Mouse (Mus musculus): Measurements from ENCODE around the gene Ifitm10. TPM values are rescaled to one million over a fixed set of nuclear protein-coding genes. Genes with fewer than 3 reads are reported as not detected.

Gene Ifitm10
- total and polyA plus RNA-seq, 2 experiments from 2014 or later, result 3.9 to 4.0 TPM

- H3K4me2 ChIP-seq (ENCODE audit: low read depth, low read length), result no peak overlapping the region
- DNase-seq (ENCODE audit: low spot score) (no peak), ATAC-seq (ENCODE audit: insufficient read depth, low read depth) (no peak)
- no peak overlapping the region for H3K27ac ChIP-seq (ENCODE audit: low read depth)
- H3K4me3 ChIP-seq (ENCODE audit: low read depth, low read length), result no peak overlapping the region
- TF ChIP-seq CTCF (IDR thresholded peaks at IDR 0.05; ENCODE audit: low read depth) (no peak), EP300 (IDR thresholded peaks at IDR 0.05; ENCODE audit: low read depth) (no peak)
- no peaks in the 10 kb centered on the region for H3K36me3 ChIP-seq (replicated peaks; ENCODE audit: control insufficient read depth, insufficient read depth, low read length)
- H3K9me3 ChIP-seq (replicated peaks; ENCODE audit: control insufficient read depth, low read length), result no peaks in the 10 kb centered on the region
- H3K9ac ChIP-seq (replicated peaks; ENCODE audit: low read depth, low read length), result no peak overlapping the region
- no peaks in the 10 kb centered on the region for H3K4me1 ChIP-seq (ENCODE audit: control insufficient read depth, insufficient read depth)
- H3K27me3 ChIP-seq (ENCODE audit: control insufficient read depth, insufficient read depth, low read length), result no peaks in the 10 kb centered on the region
- 79% methylated on average over 4 of the region's 4 CpGs for WGBS
These were observed 21.9 kb upstream of the Ifitm10 start for GRCm38 (mm10) chr7:142395472-142395871.

- Histone ChIP-seq H3K36me3 (replicated peaks; ENCODE audit: control insufficient read depth, insufficient read depth, low read length) (no peaks in the 10 kb centered on the region), H3K4me1 (ENCODE audit: control insufficient read depth, insufficient read depth) (no peaks in the 10 kb centered on the region), H3K4me3 (ENCODE audit: low read depth, low read length) (no peak overlapping the region), H3K9ac (replicated peaks; ENCODE audit: low read depth, low read length) (no peak overlapping the region), H3K4me2 (ENCODE audit: low read depth, low read length) (no peak overlapping the region), H3K27me3 (ENCODE audit: control insufficient read depth, insufficient read depth, low read length) (no peaks in the 10 kb centered on the region), H3K9me3 (replicated peaks; ENCODE audit: control insufficient read depth, low read length) (no peaks in the 10 kb centered on the region), H3K27ac (ENCODE audit: low read depth) (peak overlapping the region; percentile 23)
- ATAC-seq (ENCODE audit: insufficient read depth, low read depth), result no peak
- DNase-seq (ENCODE audit: low spot score), result no peak
- WGBS, result 56% methylated on average over 6 of the region's 6 CpGs
- 0 out of 2 replicates have a peak, but pooled peaks have one; percentile 10 for TF ChIP-seq EP300 (IDR thresholded peaks at IDR 0.05; ENCODE audit: low read depth)
- TF ChIP-seq CTCF (IDR thresholded peaks at IDR 0.05; ENCODE audit: low read depth), result no peak
These were observed 21.0 kb upstream of the Ifitm10 start for GRCm38 (mm10) chr7:142394261-142395190.

GRCm38 (mm10) chr7:142393191-142393590, 19.6 kb upstream of the Ifitm10 start:
- Histone ChIP-seq H3K4me3 (ENCODE audit: low read depth, low read length) (no peak overlapping the region), H3K27me3 (ENCODE audit: control insufficient read depth, insufficient read depth, low read length) (no peaks in the 10 kb centered on the region), H3K9me3 (replicated peaks; ENCODE audit: control insufficient read depth, low read length) (no peaks in the 10 kb centered on the region), H3K27ac (ENCODE audit: low read depth) (no peak overlapping the region), H3K4me2 (ENCODE audit: low read depth, low read length) (no peak overlapping the region), H3K36me3 (replicated peaks; ENCODE audit: control insufficient read depth, insufficient read depth, low read length) (no peaks in the 10 kb centered on the region), H3K9ac (replicated peaks; ENCODE audit: low read depth, low read length) (no peak overlapping the region), H3K4me1 (ENCODE audit: control insufficient read depth, insufficient read depth) (no peaks in the 10 kb centered on the region)
- WGBS, result 22% methylated on average over 4 of the region's 4 CpGs
- DNase-seq (ENCODE audit: low spot score), result no peak
- no peak for TF ChIP-seq CTCF (IDR thresholded peaks at IDR 0.05; ENCODE audit: low read depth)
- TF ChIP-seq EP300 (IDR thresholded peaks at IDR 0.05; ENCODE audit: low read depth), result no peak
- ATAC-seq (ENCODE audit: insufficient read depth, low read depth), result no peak

GRCm38 (mm10) chr7:142391609-142392008, 18.1 kb upstream of the Ifitm10 start:
- 53% methylated on average over 4 of the region's 4 CpGs for WGBS
- Histone ChIP-seq H3K36me3 (replicated peaks; ENCODE audit: control insufficient read depth, insufficient read depth, low read length) (no peaks in the 10 kb centered on the region), H3K27ac (ENCODE audit: low read depth) (no peak overlapping the region), H3K27me3 (ENCODE audit: control insufficient read depth, insufficient read depth, low read length) (no peaks in the 10 kb centered on the region), H3K4me3 (ENCODE audit: low read depth, low read length) (no peak overlapping the region), H3K9ac (replicated peaks; ENCODE audit: low read depth, low read length) (no peak overlapping the region), H3K9me3 (replicated peaks; ENCODE audit: control insufficient read depth, low read length) (no peaks in the 10 kb centered on the region), H3K4me1 (ENCODE audit: control insufficient read depth, insufficient read depth) (peaks cover 2% of the 10 kb centered on the region), H3K4me2 (ENCODE audit: low read depth, low read length) (no peak overlapping the region)
- TF ChIP-seq CTCF (IDR thresholded peaks at IDR 0.05; ENCODE audit: low read depth), result no peak
- no peak for DNase-seq (ENCODE audit: low spot score)
- ATAC-seq (ENCODE audit: insufficient read depth, low read depth), result no peak

GRCm38 (mm10) chr7:142391108-142391507, 17.6 kb upstream of the Ifitm10 start:
- Histone ChIP-seq H3K36me3 (replicated peaks; ENCODE audit: control insufficient read depth, insufficient read depth, low read length) (no peaks in the 10 kb centered on the region), H3K4me3 (ENCODE audit: low read depth, low read length) (no peak overlapping the region), H3K27me3 (ENCODE audit: control insufficient read depth, insufficient read depth, low read length) (no peaks in the 10 kb centered on the region), H3K9me3 (replicated peaks; ENCODE audit: control insufficient read depth, low read length) (no peaks in the 10 kb centered on the region), H3K27ac (ENCODE audit: low read depth) (no peak overlapping the region), H3K4me2 (ENCODE audit: low read depth, low read length) (no peak overlapping the region), H3K4me1 (ENCODE audit: control insufficient read depth, insufficient read depth) (peaks cover 7% of the 10 kb centered on the region), H3K9ac (replicated peaks; ENCODE audit: low read depth, low read length) (no peak overlapping the region)
- TF ChIP-seq CTCF (IDR thresholded peaks at IDR 0.05; ENCODE audit: low read depth) (no peak), EP300 (IDR thresholded peaks at IDR 0.05; ENCODE audit: low read depth) (no peak)
- DNase-seq (ENCODE audit: low spot score) (no peak), ATAC-seq (ENCODE audit: insufficient read depth, low read depth) (no peak)
- WGBS, result 65% methylated on average over 3 of the region's 3 CpGs

Data from heart, postnatal 0 days (tissue).